Mouse (Mus musculus): ENCODE measurements around the gene 1700008P02Rik.
"Not testable (repeated sequence)": the region's sequence is repeated elsewhere in the genome, so short reads cannot be mapped to it uniquely, and the experiment has no call there.

The 1700008P02Rik gene

GRCm38 (mm10) chr3:6620343-6620742 is at the start of gene 1700008P02Rik:
1700008P02Rik (minus strand) TSS chr3:6620443.
- no peak for DNase-seq (ENCODE audit: low spot score in 2 of 2)

- no peak for DNase-seq (ENCODE audit: low spot score in 2 of 2)
Observed at GRCm38 (mm10) chr3:6649411-6649810, 29.2 kb upstream of the 1700008P02Rik start.

- not testable (repeated sequence) for DNase-seq (ENCODE audit: low spot score in 2 of 2)
Observed at GRCm38 (mm10) chr3:6638151-6638550, 17.9 kb upstream of the 1700008P02Rik start.

GRCm38 (mm10) chr3:6634256-6634655 is 14.0 kb upstream of the 1700008P02Rik start:
- no peak for DNase-seq (ENCODE audit: low spot score in 2 of 2)

- DNase-seq (ENCODE audit: low spot score in 2 of 2), result no peak
Observed at GRCm38 (mm10) chr3:6617881-6618280, 2.4 kb downstream of the 1700008P02Rik start.

Data from right cerebral cortex, postnatal 10 days (tissue).